In the genomic region with DNA sequence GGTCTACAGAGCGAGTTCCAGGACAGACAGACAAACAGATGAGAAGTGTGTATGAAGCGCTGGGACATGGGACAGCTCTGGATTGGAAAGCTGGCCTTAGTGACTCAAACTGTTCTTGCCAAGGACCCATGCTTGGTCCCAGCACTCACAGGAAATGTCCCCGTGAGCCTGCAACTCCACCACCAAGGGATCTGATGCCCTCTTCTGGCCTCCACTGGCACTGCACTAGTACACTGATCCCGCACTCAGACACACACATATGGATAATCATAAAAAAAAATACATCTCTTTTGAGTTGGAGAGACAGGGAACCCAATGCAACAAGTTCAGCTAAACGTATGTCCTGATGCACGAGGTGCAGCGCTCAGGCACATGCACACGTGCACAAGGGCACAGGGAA, we compare ENCODE assay signal across 16 mouse cellular contexts. TPM values are rescaled to one million over a fixed set of nuclear protein-coding genes. Genes with fewer than 3 reads are reported as not detected.
DNase-seq lines count a peak whose midpoint lies in the region; ATAC-seq and TF ChIP-seq lines count a peak whose summit lies in the region.
"Had no signal": no experiment of that assay in that cellular context is flagged by ENCODE, and none has a peak within 500 bp of the region (broad histone marks: within the 10 kb centered on the region; RNA-seq: fewer than 3 reads in every experiment).

No protein-coding gene starts in this region.

- H3K27me3 ChIP-seq in kidney, adult 2 months (replicated peaks; ENCODE audit: control insufficient read depth, insufficient read depth, low read length) = no peaks in the 10 kb centered on the region
- H3K27me3 ChIP-seq in kidney, embryonic 15.5 days = no peaks in the 10 kb centered on the region
- no peaks in the 10 kb centered on the region for H3K27me3 ChIP-seq in spleen, adult 2 months (ENCODE audit: control insufficient read depth, insufficient read depth, low read length)
- H3K27me3 ChIP-seq in MEL (ENCODE audit: control insufficient read depth in 1 of 2, insufficient read depth in 2 of 2, low read length in 2 of 2) = no peaks in the 10 kb centered on the region
- no peaks in the 10 kb centered on the region for H3K27me3 ChIP-seq in intestine, embryonic 16.5 days (replicated peaks; ENCODE audit: control insufficient read depth, insufficient read depth, low read length)
- H3K27me3 ChIP-seq: liver, embryonic 15.5 days had no signal

- peak; percentile 29; the same call in 1 of the 2 replicates for TF ChIP-seq CTCF in kidney, adult 2 months (conservative IDR thresholded peaks at IDR 0.05; ENCODE audit: insufficient read depth, insufficient read length, low read depth, low read length)
- peak; percentile 17; the same call in 1 of the 2 replicates for TF ChIP-seq CTCF in spleen, adult 2 months (IDR thresholded peaks at IDR 0.05; ENCODE audit: extremely low read depth, insufficient read depth, insufficient read length, insufficient replicate concordance)
- peak; percentile 38 to 60 (median 57) for TF ChIP-seq CTCF in MEL (IDR thresholded peaks at IDR 0.05 in 2 of 3, conservative IDR thresholded peaks at IDR 0.05 in 1 of 3; ENCODE audit: control insufficient read depth in 1 of 3, insufficient read depth in 1 of 3, low read depth in 2 of 3, low read length in 3 of 3, poor library complexity in 1 of 3, severe bottlenecking in 1 of 3)

- peaks cover 2% of the 10 kb centered on the region for H3K4me1 ChIP-seq in kidney, adult 2 months (ENCODE audit: control insufficient read depth, insufficient read depth, low read length)
- peaks cover 23% of the 10 kb centered on the region for H3K4me1 ChIP-seq in kidney, embryonic 15.5 days
- peaks cover 5% of the 10 kb centered on the region; the same call in 1 of the 2 replicates for H3K4me1 ChIP-seq in spleen, adult 2 months (ENCODE audit: control insufficient read depth, insufficient read depth, insufficient read length)
- peaks cover 7 to 15% of the 10 kb centered on the region in 2 experiments; a peak in 3 of 4 replicates for H3K4me1 ChIP-seq in MEL (ENCODE audit: control insufficient read depth in 1 of 2, insufficient read depth in 2 of 2, low read length in 2 of 2)
- peaks cover 26% of the 10 kb centered on the region for H3K4me1 ChIP-seq in intestine, embryonic 16.5 days (ENCODE audit: control insufficient read depth, insufficient read depth, low read length)

- WGBS in kidney, adult 2 months = 96% methylated on average over 8 of the region's 8 CpGs
- WGBS in kidney, embryonic 15.5 days = 96% methylated on average over 8 of the region's 8 CpGs
- 93% methylated on average over 8 of the region's 8 CpGs for WGBS in spleen, adult 2 months
- 96% methylated on average over 8 of the region's 8 CpGs for WGBS in intestine, embryonic 16.5 days

- no peak overlapping the region for H3K4me3 ChIP-seq in kidney, adult 2 months (ENCODE audit: insufficient read depth, low read depth, low read length)
- no peak overlapping the region for H3K4me3 ChIP-seq in kidney, embryonic 15.5 days (replicated peaks)
- H3K4me3 ChIP-seq in spleen, adult 2 months (ENCODE audit: extremely low read depth, insufficient read depth, insufficient read length) = no peak overlapping the region
- H3K4me3 ChIP-seq in MEL (ENCODE audit: control insufficient read depth in 1 of 2, insufficient read depth in 1 of 2, low read depth in 2 of 2, low read length in 2 of 2) = no peak overlapping the region
- no peak overlapping the region for H3K4me3 ChIP-seq in intestine, embryonic 16.5 days (ENCODE audit: low read length)
- H3K4me3 ChIP-seq: erythroblast, embryonic 14.5 days; liver, embryonic 15.5 days had no signal

- TF ChIP-seq EP300 in MEL (IDR thresholded peaks at IDR 0.05; ENCODE audit: low read depth in 1 of 2, low read length in 2 of 2) = no peak

- DNase-seq in kidney, adult 2 months = no peak
- DNase-seq in spleen, adult 2 months (ENCODE audit: low read depth in 1 of 2, low spot score in 2 of 2) = no peak
- DNase-seq in spleen, postnatal 36 days (ENCODE audit: low spot score in 2 of 2) = no peak
- peak; percentile 46 for DNase-seq in MEL (ENCODE audit: low read depth, low spot score)
- peak; percentile 35 for DNase-seq in naive thymus-derived CD4-positive, alpha-beta T cell, adult 2 months (ENCODE audit: low read depth)
- no peak for DNase-seq in spleen, adult 18-20 months
- DNase-seq: cerebellum, adult 9-11 months; heart, adult 11 months; heart, postnatal 14 days; kidney, adult 11 months; right cerebral cortex, postnatal 4 days; thymus, adult 18-20 months had no signal

- TF ChIP-seq RAD21 in MEL (IDR thresholded peaks at IDR 0.05; ENCODE audit: low read depth, low read length) = peak; percentile 23

- H3K9ac ChIP-seq in kidney, embryonic 15.5 days = no peak overlapping the region
- no peak overlapping the region for H3K9ac ChIP-seq in MEL (ENCODE audit: control insufficient read depth, low read depth, low read length, poor library complexity, severe bottlenecking)
- H3K9ac ChIP-seq in intestine, embryonic 16.5 days (ENCODE audit: low read depth, low read length) = no peak overlapping the region
- H3K9ac ChIP-seq: liver, embryonic 15.5 days had no signal

- H3K4me2 ChIP-seq in kidney, embryonic 15.5 days = no peak overlapping the region
- H3K4me2 ChIP-seq in intestine, embryonic 16.5 days (ENCODE audit: low read depth, low read length) = no peak overlapping the region
- H3K4me2 ChIP-seq: liver, embryonic 15.5 days had no signal

- no peak for TF ChIP-seq POLR2A in kidney, adult 2 months (IDR thresholded peaks at IDR 0.05; ENCODE audit: low read depth, low read length)
- no peak for TF ChIP-seq POLR2A in spleen, adult 2 months (IDR thresholded peaks at IDR 0.05; ENCODE audit: low read depth, low read length)
- no peak for TF ChIP-seq POLR2A in MEL (IDR thresholded peaks at IDR 0.05; ENCODE audit: control insufficient read depth in 1 of 2, insufficient read depth in 1 of 2, low read depth in 1 of 2, low read length in 2 of 2, poor library complexity in 1 of 2)

- no peak overlapping the region for H3K27ac ChIP-seq in kidney, adult 2 months (ENCODE audit: insufficient read depth, low read depth, low read length)
- no peak overlapping the region for H3K27ac ChIP-seq in kidney, embryonic 15.5 days
- no peak overlapping the region for H3K27ac ChIP-seq in spleen, adult 2 months (ENCODE audit: insufficient read depth, low read length)
- no peak overlapping the region for H3K27ac ChIP-seq in MEL (ENCODE audit: control insufficient read depth, low read depth, low read length)
- H3K27ac ChIP-seq in intestine, embryonic 16.5 days (ENCODE audit: low read length) = no peak overlapping the region
- H3K27ac ChIP-seq: liver, embryonic 15.5 days had no signal

- no peak for ATAC-seq in kidney, embryonic 15.5 days (replicated peaks; ENCODE audit: low FRiP score)
- no peak for ATAC-seq in intestine, embryonic 16.5 days

- H3K36me3 ChIP-seq in kidney, adult 2 months (ENCODE audit: control insufficient read depth, insufficient read depth, low read length) = no peaks in the 10 kb centered on the region
- H3K36me3 ChIP-seq in kidney, embryonic 15.5 days = no peaks in the 10 kb centered on the region
- no peaks in the 10 kb centered on the region for H3K36me3 ChIP-seq in spleen, adult 2 months (ENCODE audit: control insufficient read depth, insufficient read depth, low read length)
- H3K36me3 ChIP-seq in MEL (ENCODE audit: control insufficient read depth in 1 of 2, insufficient read depth in 2 of 2, low read length in 2 of 2) = peaks cover 0 to 12% of the 10 kb centered on the region in 2 experiments; a peak in 2 of 4 replicates
- no peaks in the 10 kb centered on the region for H3K36me3 ChIP-seq in intestine, embryonic 16.5 days (ENCODE audit: control insufficient read depth, insufficient read depth, low read length)
- H3K36me3 ChIP-seq: liver, embryonic 15.5 days had no signal

- peaks cover 26% of the 10 kb centered on the region for H3K79me2 ChIP-seq in MEL (ENCODE audit: control insufficient read depth, insufficient read depth, low read length, poor library complexity)

- no peaks in the 10 kb centered on the region for H3K9me3 ChIP-seq in kidney, embryonic 15.5 days (replicated peaks)
- H3K9me3 ChIP-seq in MEL (replicated peaks; ENCODE audit: insufficient read depth, low read length) = no peaks in the 10 kb centered on the region
- H3K9me3 ChIP-seq in intestine, embryonic 16.5 days (ENCODE audit: control insufficient read depth, low read length) = no peaks in the 10 kb centered on the region
- H3K9me3 ChIP-seq: liver, embryonic 15.5 days had no signal

TF ChIP-seq in MEL, 35 proteins besides CTCF, POLR2A, EP300 and RAD21:
- no peak for TF ChIP-seq ZKSCAN1 (IDR thresholded peaks at IDR 0.05; ENCODE audit: low read depth, low read length)
- no peak for TF ChIP-seq HCFC1 (IDR thresholded peaks at IDR 0.05; ENCODE audit: low read depth, low read length)
- TF ChIP-seq ZNF384 (IDR thresholded peaks at IDR 0.05; ENCODE audit: low read depth, low read length) = 0 out of 2 replicates have a peak, but pooled peaks have one; percentile 24
- 0 out of 2 replicates have a peak, but pooled peaks have one; percentile 18 for TF ChIP-seq ZC3H11A (IDR thresholded peaks at IDR 0.05; ENCODE audit: low read depth, low read length)
- TF ChIP-seq SMC3 (IDR thresholded peaks at IDR 0.05; ENCODE audit: low read depth, low read length) = peak; percentile 35; the same call in 1 of the 2 replicates
- no peak for TF ChIP-seq JUND (IDR thresholded peaks at IDR 0.05; ENCODE audit: low read depth, low read length)

RNA-seq across cellular contexts. Expression of a gene that starts 30.7 kb away (rescaled TPM):
- 7.7 and 8.6 TPM in 2 replicates for polyA plus RNA-seq in kidney, adult 2 months (2012; rRNA removed)
- 17.6 and 17.7 TPM in 2 replicates for polyA plus RNA-seq in kidney, embryonic 15.5 days (2015; fragmentation: Nextera tagmentation; extraction: Ambion mirVana)
- polyA plus RNA-seq in spleen, adult 2 months (2012; rRNA removed) = 9.2 and 9.6 TPM in 2 replicates
- 19.1 and 23.9 TPM in 2 replicates for total RNA-seq in MEL (2012; rRNA removed)
- polyA plus RNA-seq in MEL (2012; ENCODE audit: insufficient read depth in 1 of 2, insufficient read length in 2 of 2, low read depth in 1 of 2, low replicate concordance in 2 of 2, missing spikeins in 1 of 2) = 10 to 100 TPM in 1 of 2 experiments, not detected in 1; 17.2 TPM
- 14.7 and 17.7 TPM in 2 replicates for polyA plus RNA-seq in intestine, embryonic 16.5 days (2015; fragmentation: Nextera tagmentation; extraction: Ambion mirVana)

Comparison
In these comparisons a context has a peak if more than half of its experiments do, and no peak if none do; other contexts are left out.
1. DNase-seq: peak in MEL (single experiment) and naive thymus-derived CD4-positive, alpha-beta T cell, adult 2 months (single experiment); none in kidney, adult 2 months (single experiment), spleen, adult 2 months (0 of 2), spleen, postnatal 36 days (0 of 2) and spleen, adult 18-20 months (0 of 2).
2. Peak in every context shown above with its lines, with median percentiles within 50 percentile points of each other: CTCF ChIP-seq.